Mouse (Mus musculus) Patski (cell line): ENCODE measurements around the gene Rdm1. TPM values are rescaled to one million over a fixed set of nuclear protein-coding genes. Genes with fewer than 3 reads are reported as not detected.
"Not testable (repeated sequence)": the region's sequence is repeated elsewhere in the genome, so short reads cannot be mapped to it uniquely, and the experiment has no call there.

Experiments
- ATAC-seq: fragments of 100-300 bp; one replicate; pipeline ENCODE4 v1.8.0; 2021
- CTCF ChIA-PET: fragments of 350-600 bp; sonication (Branson Sonifier 250); formaldehyde crosslinking; loops from one replicate; lab custom pipeline; 2022; ENCODE audit warnings: inconsistent platforms; lab: Charles Lee
- POLR2A ChIA-PET: fragments of 350-600 bp; sonication (Branson Sonifier 250); formaldehyde crosslinking; loops from one replicate; lab custom pipeline; 2022; ENCODE audit warnings: antibody characterized with exemption, inconsistent platforms; lab: Charles Lee
- DNase-seq: peaks from one replicate; pipeline ENCODE4 v3.0.0-alpha.2; 2011; ENCODE audit warnings: low read depth, low spot score
- H3K27me3 ChIP-seq: fragments of 371-371 bp; one replicate; pipeline ENCODE4 v1.5.1; 2021
- CTCF ChIP-seq: fragments of 100-300 bp; IDR thresholded peaks from one replicate; pipeline ENCODE4 v1.5.1; 2021
- in situ Hi-C: fragments of 300-500 bp; cut with MboI; formaldehyde crosslinking; loops from 3 replicates; pipeline ENCODE4 v1.11.1; 2018; ENCODE audit warnings: low pct_unique_long_range_greater_than_20kb, mixed read lengths
- polyA plus RNA-seq: library from polyadenylated mRNA; unstranded; gene quantifications from one replicate; pipeline ENCODE4 v1.2.3, GENCODE M21; 2021

The Rdm1 gene
- polyA plus RNA-seq, 1 experiment from 2014 or later = 18.0 TPM

DNA sequence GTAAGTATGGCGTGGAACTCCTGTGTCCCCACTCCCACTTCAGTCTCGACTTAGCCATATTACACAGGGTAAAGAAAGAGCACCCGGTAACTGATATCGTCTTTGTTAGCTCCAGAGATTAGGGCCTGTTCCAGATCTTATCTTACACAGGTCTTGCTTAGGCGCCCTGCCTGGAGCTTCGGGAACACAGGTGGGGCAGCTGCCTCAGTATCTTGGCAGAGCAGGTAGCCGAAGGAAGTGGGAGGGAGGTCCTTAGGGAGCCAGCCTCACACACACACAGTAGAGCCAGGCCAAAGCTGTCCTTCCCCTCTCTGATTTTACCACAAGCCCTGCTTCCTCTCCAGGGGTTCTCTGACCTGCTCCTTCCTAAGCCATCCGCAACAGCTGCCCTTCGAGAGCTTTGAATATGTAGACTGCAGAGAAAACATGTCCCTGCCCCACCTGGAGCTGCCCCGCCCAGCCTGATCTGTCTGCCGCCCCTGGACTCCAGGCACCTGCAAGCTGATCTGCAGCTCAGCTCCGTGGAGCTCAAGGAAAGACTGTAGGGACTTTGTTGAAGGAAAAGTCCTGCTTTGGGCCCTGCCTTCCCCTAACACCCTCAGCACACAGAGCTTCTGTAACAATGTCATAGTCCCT lies 36.9 kb upstream of the Rdm1 start:
- no peak for TF ChIP-seq CTCF
- ChIA-PET CTCF (no interaction called here), POLR2A (no interaction called here)
- DNase-seq (no peak), ATAC-seq (no peak)
- no peaks in the 10 kb centered on the region for H3K27me3 ChIP-seq
- in situ Hi-C loops = no loop called here

DNA sequence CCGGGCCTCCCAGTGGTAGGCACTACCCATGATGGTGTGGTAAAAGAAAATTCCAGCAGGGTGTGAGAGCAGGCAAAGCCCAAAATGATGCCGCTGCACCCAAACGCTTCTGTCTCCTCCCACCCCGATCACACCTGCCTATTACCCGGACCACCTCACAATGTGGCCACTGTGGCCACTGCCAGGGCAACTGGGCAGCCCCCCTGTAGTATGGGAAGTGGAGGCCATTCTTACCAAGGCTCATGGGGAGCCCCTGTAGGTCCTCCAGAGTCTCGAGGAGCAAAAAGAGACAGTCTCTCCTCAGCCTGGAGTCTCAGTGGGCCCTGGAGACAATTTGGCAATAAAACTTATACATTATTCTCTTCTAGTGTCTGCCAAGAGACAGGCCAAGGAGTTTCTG lies 27.8 kb upstream of the Rdm1 start, which contains the start of gene Gm11634:
TSS of gene Gm11634 (minus strand) at position 101 of the 400 bp plus-strand sequence.
- ChIA-PET POLR2A (no interaction called here), CTCF (no interaction called here)
- in situ Hi-C loops = no loop called here
- ATAC-seq = no peak
- TF ChIP-seq CTCF = no peak
- H3K27me3 ChIP-seq = peaks cover 17% of the 10 kb centered on the region
- no peak for DNase-seq

DNA sequence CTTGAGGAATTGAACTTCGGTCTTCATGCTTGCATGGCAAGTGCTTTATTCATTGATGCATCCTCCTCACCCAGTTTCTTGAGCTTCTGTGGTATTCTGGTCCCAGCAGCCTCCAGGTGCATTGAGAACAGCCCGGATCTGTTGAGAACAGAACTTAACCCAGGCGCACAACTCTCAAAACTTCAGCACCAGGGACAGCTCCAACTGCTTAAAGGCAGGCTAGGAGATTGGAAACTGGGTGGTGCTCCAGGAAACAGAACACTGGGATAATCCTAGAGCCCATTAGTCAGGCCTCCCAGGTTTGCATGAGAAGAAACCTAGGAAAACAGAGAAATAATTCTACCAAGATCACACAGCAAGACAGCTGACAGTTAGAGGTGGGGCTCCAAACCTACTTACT lies 24.5 kb upstream of the Rdm1 start:
- CTCF ChIA-PET = interaction anchor here (1.2 kb wide), 1 partner anchor 17 kb away, joined by 3 read pairs; no protein-coding TSS in a partner anchor
- DNase-seq (no peak), ATAC-seq (no peak)
- H3K27me3 ChIP-seq = peaks cover 20% of the 10 kb centered on the region
- in situ Hi-C loops = no loop called here
- no peak for TF ChIP-seq CTCF
- POLR2A ChIA-PET = no interaction called here

GRCm38 (mm10) chr11:101604116-101604515 lies 22.9 kb upstream of the Rdm1 start:
- ATAC-seq (no peak), DNase-seq (no peak)

GRCm38 (mm10) chr11:101604531-101605453 lies 22.2 kb upstream of the Rdm1 start:
- DNase-seq, ATAC-seq, in situ Hi-C loops, POLR2A ChIA-PET, CTCF ChIA-PET: not testable (repeated sequence)
- H3K27me3 ChIP-seq = peaks cover 12% of the 10 kb centered on the region

More at GRCm38 (mm10) chr11:101604116-101604515, 22.9 kb upstream of the Rdm1 start:
- ChIA-PET POLR2A (no interaction called here), CTCF (interaction anchor here (0.5 kb wide), 1 partner anchor 187 kb away, joined by 3 read pairs; no protein-coding TSS in a partner anchor)
- peaks cover 16% of the 10 kb centered on the region for H3K27me3 ChIP-seq
- TF ChIP-seq CTCF = no peak
- in situ Hi-C loops = no loop called here

- H3K27me3 ChIP-seq, DNase-seq, ATAC-seq, CTCF ChIA-PET, in situ Hi-C loops: not testable (repeated sequence)
- POLR2A ChIA-PET = interaction anchor here (1.0 kb wide), 1 partner anchor 8 kb away, joined by 4 read pairs; no protein-coding TSS in a partner anchor
Measured at GRCm38 (mm10) chr11:101607134-101607533, 19.9 kb upstream of the Rdm1 start.

DNA sequence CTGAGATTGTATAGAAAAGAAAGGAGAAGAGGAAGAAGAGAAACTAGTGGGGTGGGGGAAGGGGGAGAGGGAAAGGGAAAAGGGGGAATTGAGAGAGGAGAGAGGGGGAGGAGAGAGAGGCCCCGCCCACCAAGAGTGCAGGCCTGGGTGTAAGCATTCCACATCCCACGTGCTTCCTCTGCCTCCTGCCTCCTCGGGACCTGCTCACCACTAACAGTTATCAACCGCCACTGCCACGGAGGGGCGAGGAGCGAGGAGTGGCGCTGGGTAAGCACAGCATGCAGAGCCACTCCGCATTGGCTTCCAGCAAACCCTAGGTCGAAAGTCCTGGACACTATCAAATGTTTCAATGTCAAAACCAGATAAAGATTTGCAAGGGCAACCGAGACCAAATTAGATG lies 16.6 kb upstream of the Rdm1 start:
- peaks cover 6% of the 10 kb centered on the region for H3K27me3 ChIP-seq
- DNase-seq (no peak), ATAC-seq (no peak)
- CTCF ChIA-PET = no interaction called here
- POLR2A ChIA-PET = no interaction called here
- TF ChIP-seq CTCF = no peak
- in situ Hi-C loops = no loop called here

GRCm38 (mm10) chr11:101613596-101613995 lies 13.4 kb upstream of the Rdm1 start:
- CTCF ChIA-PET = no interaction called here
- in situ Hi-C loops = no loop called here
- ATAC-seq (no peak), DNase-seq (no peak)
- H3K27me3 ChIP-seq = peaks cover 6% of the 10 kb centered on the region
- no peak for TF ChIP-seq CTCF
- POLR2A ChIA-PET = no interaction called here

- POLR2A ChIA-PET = no interaction called here
- no peak for DNase-seq
- CTCF ChIA-PET = no interaction called here
- TF ChIP-seq CTCF = no peak
- ATAC-seq = no peak
- H3K27me3 ChIP-seq = peaks cover 6% of the 10 kb centered on the region
- in situ Hi-C loops = no loop called here
Measured at GRCm38 (mm10) chr11:101614116-101614515, 12.9 kb upstream of the Rdm1 start.

DNA sequence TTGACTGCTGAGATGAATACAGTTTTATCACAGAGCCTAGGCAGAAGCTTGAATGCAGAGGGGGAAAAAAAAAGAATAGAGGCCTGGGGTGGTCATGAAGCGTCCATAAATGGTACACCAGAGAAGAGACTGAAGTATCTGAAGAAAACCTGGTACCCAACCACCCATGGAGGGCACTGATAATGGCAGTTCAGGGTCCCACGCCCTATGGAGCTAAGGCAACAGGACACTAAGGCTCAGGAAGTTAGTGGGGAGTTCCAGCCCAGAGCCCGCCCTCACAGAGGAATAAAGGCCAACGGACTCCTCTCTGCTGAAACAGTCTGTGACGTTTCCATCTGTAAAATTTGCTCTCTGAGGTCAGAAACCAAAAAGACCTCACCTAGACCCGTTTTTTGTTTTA lies 11.6 kb upstream of the Rdm1 start:
- TF ChIP-seq CTCF = no peak
- POLR2A ChIA-PET = interaction anchor here (0.5 to 0.7 kb wide), 2 partner anchors 9 to 20 kb away, joined by 3 to 4 read pairs; no protein-coding TSS in a partner anchor
- in situ Hi-C loops = no loop called here
- CTCF ChIA-PET = no interaction called here
- no peak for DNase-seq
- H3K27me3 ChIP-seq = peaks cover 6% of the 10 kb centered on the region
- ATAC-seq = no peak

GRCm38 (mm10) chr11:101616104-101616503 lies 10.9 kb upstream of the Rdm1 start:
- ChIA-PET CTCF (no interaction called here), POLR2A (interaction anchor here (0.7 kb wide), 1 partner anchor 11 kb away, joined by 3 read pairs; the partner anchor contains the start of gene Rdm1)

More at GRCm38 (mm10) chr11:101616104-101616503, 10.9 kb upstream of the Rdm1 start:
- in situ Hi-C loops = no loop called here
- H3K27me3 ChIP-seq = peaks cover 6% of the 10 kb centered on the region
- DNase-seq (no peak), ATAC-seq (no peak)
- no peak for TF ChIP-seq CTCF
